Mouse (Mus musculus) CH12.LX (cell line): ENCODE data around the gene Tbc1d22a. TPM values are rescaled to one million over a fixed set of nuclear protein-coding genes. Genes with fewer than 3 reads are reported as not detected.

Experiments used
- DNase-seq: peaks from one replicate; pipeline ENCODE4 v3.0.0-alpha.2; 2013; ENCODE audit errors: extremely low read depth
- H3K27ac ChIP-seq: 2 replicates; pipeline ENCODE4 v1.5.1; 2012; ENCODE audit warnings: low read depth, mild to moderate bottlenecking, control low read depth, moderate library complexity; ENCODE audit not compliant: insufficient read depth
- H3K27me3 ChIP-seq: replicated peaks from 2 replicates; pipeline ENCODE3; 2012; ENCODE audit warnings: inconsistent platforms
- H3K36me3 ChIP-seq, 2 experiments: replicated peaks in 1 of 2; 2 replicates each; pipeline versions ENCODE3 to v1.6.1; 2012; ENCODE audit warnings: inconsistent platforms in 1 of 2, low read length in 1 of 2, mild to moderate bottlenecking in 1 of 2, mixed read lengths in 1 of 2, moderate library complexity in 1 of 2; ENCODE audit not compliant: control insufficient read depth in 1 of 2, insufficient read depth in 1 of 2
- H3K4me1 ChIP-seq, 2 experiments: 2 replicates each; pipeline ENCODE4 v1.6.1; 2012; ENCODE audit warnings: inconsistent platforms in 1 of 2, moderate library complexity in 1 of 2; ENCODE audit not compliant: insufficient read depth in 2 of 2, control insufficient read depth in 1 of 2
- H3K4me2 ChIP-seq: 2 replicates; pipeline ENCODE4 v1.6.1; 2012; ENCODE audit warnings: low read depth, mild to moderate bottlenecking, control low read depth; ENCODE audit not compliant: poor library complexity, insufficient read depth, severe bottlenecking
- H3K4me3 ChIP-seq, 3 experiments: fragments of 150-350 bp in 1 of 3; sonication (generic) in 1 of 3; replicated peaks in 1 of 3; 2 replicates each; pipeline versions ENCODE3 to v1.5.1; 2011 to 2012; ENCODE audit warnings: low read depth in 2 of 3, low read length in 2 of 3, mild to moderate bottlenecking in 2 of 3, moderate library complexity in 2 of 3, control low read depth in 1 of 3, improper control_type of control experiment in 1 of 3, inconsistent platforms in 1 of 3, mixed read lengths in 1 of 3; ENCODE audit not compliant: poor library complexity in 1 of 3
- H3K79me2 ChIP-seq: replicated peaks from 2 replicates; pipeline ENCODE4 v1.6.1; 2012; ENCODE audit warnings: mild to moderate bottlenecking, moderate library complexity; ENCODE audit not compliant: control insufficient read depth, poor library complexity, insufficient read depth, severe bottlenecking; ENCODE audit errors: extremely low read depth
- H3K9ac ChIP-seq: 2 replicates; pipeline ENCODE4 v1.6.1; 2012; ENCODE audit warnings: low read depth, mild to moderate bottlenecking, control low read depth, moderate library complexity; ENCODE audit not compliant: insufficient read depth
- H3K9me3 ChIP-seq: replicated peaks from 2 replicates; pipeline ENCODE3; 2012; ENCODE audit warnings: low read length, inconsistent platforms, mixed read lengths
- BHLHE40 ChIP-seq: IDR thresholded peaks from 2 replicates; pipeline ENCODE4 v1.6.1; 2011; ENCODE audit warnings: mild to moderate bottlenecking, low read depth, low read length, improper control_type of control experiment
- CHD2 ChIP-seq: IDR thresholded peaks from 2 replicates; pipeline ENCODE4 v1.6.1; 2011; ENCODE audit warnings: low read length, improper control_type of control experiment
- ELF1 ChIP-seq: IDR thresholded peaks from 2 replicates; pipeline ENCODE4 v1.6.1; 2014; ENCODE audit warnings: low read depth, mild to moderate bottlenecking, inconsistent platforms, low read length, improper control_type of control experiment
- GABPA ChIP-seq: IDR thresholded peaks from 2 replicates; pipeline ENCODE4 v1.6.1; 2012; ENCODE audit warnings: low read depth, low read length, improper control_type of control experiment, inconsistent platforms; ENCODE audit not compliant: insufficient replicate concordance
- IRF4 ChIP-seq: IDR thresholded peaks from 2 replicates; pipeline ENCODE4 v1.6.1; 2014; ENCODE audit warnings: low read depth, mild to moderate bottlenecking, inconsistent platforms, low read length, improper control_type of control experiment
- JUN ChIP-seq: IDR thresholded peaks from 2 replicates; pipeline ENCODE4 v1.6.1; 2011; ENCODE audit warnings: low read depth, mild to moderate bottlenecking, low read length, improper control_type of control experiment, moderate library complexity; ENCODE audit not compliant: insufficient read depth
- MAX ChIP-seq: IDR thresholded peaks from 2 replicates; pipeline ENCODE4 v1.6.1; 2011; ENCODE audit warnings: low read length, improper control_type of control experiment
- NELFE ChIP-seq: IDR thresholded peaks from 2 replicates; pipeline ENCODE4 v1.6.1; 2011; ENCODE audit warnings: low read depth, low read length, improper control_type of control experiment
- PAX5 ChIP-seq: IDR thresholded peaks from 2 replicates; pipeline ENCODE4 v1.6.1; 2012; ENCODE audit warnings: low read length, inconsistent platforms, mixed read lengths
- POLR2A ChIP-seq: IDR thresholded peaks from 2 replicates; pipeline ENCODE4 v1.6.1; 2011; ENCODE audit warnings: low read depth, mild to moderate bottlenecking, improper control_type of control experiment, low read length
- RAD21 ChIP-seq: IDR thresholded peaks from 2 replicates; pipeline ENCODE4 v1.6.1; 2011; ENCODE audit warnings: low read depth, mild to moderate bottlenecking, low read length, improper control_type of control experiment, moderate library complexity
- RCOR1 ChIP-seq: conservative IDR thresholded peaks from 2 replicates; pipeline ENCODE4 v1.6.1; 2012; ENCODE audit warnings: low read depth, mild to moderate bottlenecking, inconsistent platforms, low read length, improper control_type of control experiment
- USF2 ChIP-seq: conservative IDR thresholded peaks from 2 replicates; pipeline ENCODE4 v1.6.1; 2011; ENCODE audit warnings: low read depth, low read length, improper control_type of control experiment
- ZC3H11A ChIP-seq: IDR thresholded peaks from 2 replicates; pipeline ENCODE4 v1.6.1; 2012; ENCODE audit warnings: low read depth, mild to moderate bottlenecking, inconsistent platforms, low read length, improper control_type of control experiment
- ZMIZ1 ChIP-seq: IDR thresholded peaks from 2 replicates; pipeline ENCODE4 v1.6.1; 2012; ENCODE audit warnings: low read depth, mild to moderate bottlenecking, inconsistent platforms, low read length, improper control_type of control experiment
- ZNF384 ChIP-seq: IDR thresholded peaks from 2 replicates; pipeline ENCODE4 v1.6.1; 2012; ENCODE audit warnings: low read depth, low read length, improper control_type of control experiment, inconsistent platforms
- dilution Hi-C: fragments of 300-500 bp; cut with MboI; formaldehyde crosslinking; loops from 2 replicates; pipeline ENCODE4 v1.14.3; 2020; ENCODE audit warnings: low sequenced_read_pairs; ENCODE audit not compliant: extremely low pct_unique_long_range_greater_than_20kb, extremely low pct_ligation_motif_present
- in situ Hi-C: fragments of 300-500 bp; cut with MboI; formaldehyde crosslinking; loops from 3 replicates; pipeline ENCODE4 v1.14.3; 2019; ENCODE audit warnings: low sequenced_read_pairs, low pct_ligation_motif_present, low pct_unique_long_range_greater_than_20kb, mixed read lengths
- polyA plus RNA-seq: library from polyadenylated mRNA; unstranded; fragments of >175 nt; gene quantifications from 2 replicates; pipeline ENCODE4 v1.2.1, GENCODE M21; 2012; ENCODE audit warnings: low read depth; ENCODE audit not compliant: insufficient read length
- total RNA-seq, 2 experiments: library from RNA; depleted of rRNA; stranded (reverse); fragments of 300-350 nt in 1 of 2; fragments of >200 nt in 1 of 2; gene quantifications; 2 replicates each; pipeline ENCODE4 v1.2.3; 2012 to 2014

Tbc1d22a gene
- total and polyA plus RNA-seq, 3 experiments: 17.6 to 20.2 (median 19.4) TPM

DNA sequence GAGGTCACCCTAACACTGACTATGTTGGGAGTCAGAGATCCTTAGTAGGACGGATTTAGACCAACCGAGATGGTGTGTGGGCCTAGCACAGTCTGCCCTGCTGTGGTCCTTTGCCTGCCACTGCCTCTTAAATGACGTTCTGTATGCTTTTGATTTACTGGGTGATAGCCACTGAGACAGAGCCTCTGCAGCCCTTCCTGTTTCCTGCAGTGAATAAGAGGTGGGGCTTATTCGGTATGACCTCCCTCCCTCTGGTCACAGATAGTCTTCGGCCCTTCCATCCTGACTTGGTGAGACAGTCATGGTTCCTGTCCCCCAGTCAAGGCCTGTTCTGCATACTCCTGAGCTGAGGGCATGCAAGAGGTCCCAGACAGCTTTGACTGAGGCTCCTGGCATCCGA is 271.6 kb downstream of the Tbc1d22a start:
- Histone ChIP-seq H3K4me1 (peaks cover 0 to 8% of the 10 kb centered on the region in 2 experiments; a peak in 2 of 4 replicates), H3K36me3 (peaks cover 0 to 11% of the 10 kb centered on the region in 2 experiments), H3K27ac (no peak overlapping the region), H3K79me2 (no peaks in the 10 kb centered on the region), H3K9ac (no peak overlapping the region), H3K4me2 (no peak overlapping the region), H3K27me3 (no peaks in the 10 kb centered on the region), H3K9me3 (no peaks in the 10 kb centered on the region), H3K4me3 (no peak overlapping the region)
- TF ChIP-seq RCOR1 (no peak), ZMIZ1 (no peak), RAD21 (no peak), IRF4 (no peak), PAX5 (no peak), ELF1 (no peak), ZNF384 (no peak), JUN (no peak), USF2 (no peak), MAX (no peak), ZC3H11A (no peak), CHD2 (no peak), NELFE (no peak)
- in situ Hi-C loops (no loop called here), dilution Hi-C loops (no loop called here)
- no peak for DNase-seq

DNA sequence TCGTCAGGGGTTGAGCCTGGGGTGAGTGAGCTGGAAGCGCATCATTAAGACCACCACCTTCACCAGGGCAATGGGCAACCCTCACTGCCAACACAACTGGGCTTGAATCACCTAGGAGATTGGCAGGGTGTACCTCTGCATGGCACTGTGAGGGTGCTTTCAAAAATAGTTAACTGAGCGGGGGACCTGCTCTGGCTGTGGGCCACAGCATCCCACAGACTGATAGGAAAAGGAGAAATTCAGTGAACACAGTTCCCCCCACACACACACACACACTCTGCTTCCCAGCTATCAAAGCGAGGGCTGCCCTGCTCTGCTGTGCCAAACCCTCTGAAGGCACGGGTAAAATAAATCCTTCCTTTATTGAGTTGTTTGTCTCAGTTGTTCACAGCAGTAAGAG is 273.1 kb downstream of the Tbc1d22a start:
- Histone ChIP-seq H3K4me3 (no peak overlapping the region), H3K4me2 (no peak overlapping the region), H3K27ac (no peak overlapping the region), H3K9ac (no peak overlapping the region), H3K79me2 (no peaks in the 10 kb centered on the region), H3K27me3 (no peaks in the 10 kb centered on the region), H3K9me3 (no peaks in the 10 kb centered on the region), H3K4me1 (peaks cover 0 to 8% of the 10 kb centered on the region in 2 experiments; a peak in 2 of 4 replicates), H3K36me3 (peaks cover 0 to 18% of the 10 kb centered on the region in 2 experiments)
- no peak for DNase-seq
- no peak for TF ChIP-seq MAX
- TF ChIP-seq GABPA: no peak
- TF ChIP-seq PAX5: no peak
- TF ChIP-seq BHLHE40: no peak
- TF ChIP-seq JUN: no peak
- no peak for TF ChIP-seq POLR2A
- no peak for TF ChIP-seq ELF1
- no peak for TF ChIP-seq ZC3H11A
- dilution Hi-C loops: no loop called here
- in situ Hi-C loops: no loop called here
